Mouse (Mus musculus) spleen, adult 2 months (tissue): ENCODE results near the gene Bsn.

Experiments
- CTCF ChIP-seq: fragments of 200-500 bp; IDR thresholded peaks from 2 replicates; pipeline ENCODE4 v1.5.1; 2011; ENCODE audit warnings: mild to moderate bottlenecking, inconsistent platforms; ENCODE audit not compliant: insufficient read depth, insufficient read length, insufficient replicate concordance; ENCODE audit errors: extremely low read depth
- POLR2A ChIP-seq: fragments of 200-500 bp; IDR thresholded peaks from 2 replicates; pipeline ENCODE4 v1.6.1; 2011; ENCODE audit warnings: low read depth, low read length, inconsistent platforms

- TF ChIP-seq POLR2A (no peak), CTCF (no peak)
Measured at GRCm38 (mm10) chr9:108188511-108188910, 1.7 kb downstream of the Bsn start.
